Mouse (Mus musculus): ENCODE results near the gene Agrn. TPM values are rescaled to one million over a fixed set of nuclear protein-coding genes. Genes with fewer than 3 reads are reported as not detected.
"Not testable (repeated sequence)": the region's sequence is repeated elsewhere in the genome, so short reads cannot be mapped to it uniquely, and the experiment has no call there.

Agrn gene
- total RNA-seq, 2 experiments from 2014 or later, result 7.0 to 8.6 TPM

DNA sequence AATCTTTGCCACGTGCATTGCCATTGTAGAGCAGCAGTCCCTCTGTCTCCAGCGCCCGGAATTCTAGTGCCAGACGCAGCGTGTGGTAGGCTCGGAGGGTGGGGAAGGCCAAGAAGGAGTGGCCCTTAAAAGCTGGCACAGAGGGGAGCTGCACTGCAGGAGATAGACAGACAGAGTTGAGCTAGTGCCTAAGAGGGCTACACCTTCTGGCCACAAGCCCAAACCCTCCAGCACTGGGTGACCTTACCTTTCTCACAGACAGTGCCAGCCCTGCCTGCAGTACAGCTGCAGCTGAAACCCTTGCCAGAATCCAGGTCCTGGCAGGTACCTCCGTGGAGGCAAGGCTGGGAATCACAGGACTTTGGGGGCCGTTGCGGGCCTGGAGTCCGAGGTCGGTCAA, 25.5 kb downstream of the Agrn start:
- no peak for DNase-seq
- intact Hi-C loops (cut with DNase I), result no loop called here

GRCm38 (mm10) chr4:156169129-156169528, 28.2 kb downstream of the Agrn start:
- DNase-seq, result no peak
- intact Hi-C loops (cut with DNase I), result loop anchor here (5.0 kb wide), 1 partner anchor 37 kb away; the partner anchor contains the start of gene Rnf223

DNA sequence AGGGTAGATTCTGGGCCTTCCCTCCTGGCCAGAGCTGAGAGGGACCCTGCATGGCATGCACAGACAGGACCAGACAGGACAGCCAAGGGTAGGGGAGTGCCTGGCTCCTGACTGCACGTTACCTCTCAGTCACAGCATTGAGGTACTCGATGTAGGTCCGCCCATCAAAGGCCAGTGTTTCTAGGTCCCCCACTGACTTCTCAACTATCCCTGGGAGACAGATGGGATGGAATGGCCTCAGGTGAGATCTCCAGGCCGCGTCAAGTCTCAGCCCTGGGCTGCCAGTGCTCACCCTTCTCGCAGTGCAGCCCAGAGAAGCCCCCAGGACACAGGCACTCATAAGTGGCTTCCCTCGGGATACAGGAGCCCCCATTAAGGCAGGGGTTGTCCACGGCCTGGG, 28.7 kb downstream of the Agrn start:
- intact Hi-C loops (cut with DNase I), result loop anchor here (5.0 kb wide), 1 partner anchor 36 kb away; the partner anchor contains the start of gene Rnf223
- no peak for DNase-seq

- no peak for DNase-seq
- intact Hi-C loops (cut with DNase I), result loop anchor here (5.0 kb wide), 1 partner anchor 34 kb away; the partner anchor contains the start of gene Rnf223
Observed at GRCm38 (mm10) chr4:156166477-156166876, 30.8 kb downstream of the Agrn start.

DNA sequence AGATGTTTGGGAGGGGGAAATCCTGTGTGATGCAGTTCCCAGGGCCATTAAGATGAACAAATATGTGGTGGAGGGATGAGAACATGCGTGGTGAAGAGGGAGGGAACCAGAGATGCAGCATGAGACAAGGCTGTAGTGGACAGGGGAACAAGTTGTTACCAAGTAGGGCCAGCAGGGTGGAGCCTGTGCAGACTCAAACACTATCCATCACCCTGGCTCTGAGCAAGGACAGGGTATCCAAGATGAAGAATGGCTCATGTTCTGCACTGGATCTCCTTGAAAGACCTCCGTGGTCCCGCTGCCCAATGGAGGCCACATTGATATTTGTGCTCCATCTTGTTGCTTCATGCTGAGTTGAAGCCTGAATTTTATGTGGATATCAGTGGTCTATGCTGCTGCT, 42.5 kb downstream of the Agrn start:
- no peak for DNase-seq
- intact Hi-C loops (cut with DNase I), result no loop called here

DNA sequence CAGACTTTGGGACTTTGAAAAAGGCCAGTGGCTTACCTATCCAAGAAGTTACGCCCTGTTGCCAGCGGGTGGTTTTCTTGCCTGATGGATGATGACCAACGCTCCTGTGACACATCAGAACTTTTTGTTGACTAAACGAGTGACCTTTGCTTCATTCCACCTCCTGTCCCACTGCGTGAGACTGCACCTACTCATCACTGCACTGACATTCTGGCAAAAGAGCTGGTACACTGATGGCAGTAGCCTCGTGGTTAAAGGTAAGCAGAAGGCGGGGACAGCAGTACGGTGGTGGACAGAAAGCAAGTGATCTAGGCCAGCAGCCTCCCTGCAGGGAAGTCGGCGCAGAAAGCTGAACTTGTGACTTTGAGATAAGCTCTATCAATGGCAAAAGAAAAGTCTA, 46.4 kb downstream of the Agrn start:
- DNase-seq; intact Hi-C loops (cut with DNase I): not testable (repeated sequence)

GRCm38 (mm10) chr4:156136285-156137100, 60.8 kb downstream of the Agrn start:
- intact Hi-C loops (cut with DNase I), result no loop called here
- no peak for DNase-seq

DNA sequence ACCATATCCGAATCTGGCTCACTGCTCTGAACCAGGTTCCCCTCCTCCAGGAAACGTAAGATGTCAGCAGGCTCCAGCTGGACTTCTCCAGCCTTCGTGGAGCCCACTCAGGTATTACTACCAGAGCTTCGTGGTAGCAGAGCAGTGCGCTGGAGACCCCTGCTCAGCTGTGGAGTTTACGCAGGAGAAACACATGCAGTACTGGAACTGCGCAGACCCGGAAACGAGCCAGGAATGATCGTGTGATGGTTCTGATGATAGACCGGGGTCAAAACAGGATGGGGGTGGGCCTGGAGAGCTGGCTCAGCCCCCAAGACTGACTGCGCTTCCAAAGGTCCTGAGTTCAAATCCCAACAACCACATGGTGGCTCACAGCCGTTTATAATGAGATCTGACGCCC, 61.5 kb downstream of the Agrn start:
- intact Hi-C loops (cut with DNase I), result no loop called here
- no peak for DNase-seq

GRCm38 (mm10) chr4:156135112-156135511, 62.2 kb downstream of the Agrn start:
- intact Hi-C loops (cut with DNase I), result no loop called here
- no peak for DNase-seq

GRCm38 (mm10) chr4:156133943-156134605, 63.2 kb downstream of the Agrn start:
- intact Hi-C loops (cut with DNase I), result loop anchor here (5.0 kb wide), 1 partner anchor 33 kb away; no protein-coding TSS in a partner anchor
- no peak for DNase-seq

GRCm38 (mm10) chr4:156133334-156133733, 64.0 kb downstream of the Agrn start:
- no peak for DNase-seq
- intact Hi-C loops (cut with DNase I), result loop anchor here (5.0 kb wide), 1 partner anchor 34 kb away; no protein-coding TSS in a partner anchor

GRCm38 (mm10) chr4:156130940-156131339, 66.3 kb downstream of the Agrn start:
- no peak for DNase-seq
- intact Hi-C loops (cut with DNase I), result loop anchor here (5.0 kb wide), 1 partner anchor 36 kb away; no protein-coding TSS in a partner anchor

DNA sequence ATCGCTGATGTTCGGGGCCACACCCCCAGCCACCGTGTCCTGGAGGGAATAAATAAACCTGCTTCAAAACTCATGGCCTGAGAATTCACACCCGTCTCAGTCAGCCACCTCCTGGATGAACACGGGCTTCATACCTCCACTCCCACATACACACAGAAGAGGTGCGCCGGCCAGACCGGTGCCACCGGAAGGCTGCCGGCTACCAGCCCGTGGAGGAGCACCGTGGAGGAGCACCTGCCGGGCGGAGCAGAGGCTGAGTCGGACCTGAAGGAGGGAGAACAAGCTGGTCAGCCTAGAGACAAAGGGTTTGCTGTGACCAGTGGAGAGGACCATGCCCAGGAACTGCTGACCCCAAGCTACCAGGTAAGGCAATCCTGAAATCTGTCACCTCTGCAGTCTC, 66.9 kb downstream of the Agrn start, which contains the start of gene Rnf223:
Rnf223 (plus strand) TSS at position 78 of the 400 bp plus-strand sequence.
- DNase-seq, result no peak
- intact Hi-C loops (cut with DNase I), result loop anchor here (5.0 kb wide), 1 partner anchor 37 kb away; no protein-coding TSS in a partner anchor

DNA sequence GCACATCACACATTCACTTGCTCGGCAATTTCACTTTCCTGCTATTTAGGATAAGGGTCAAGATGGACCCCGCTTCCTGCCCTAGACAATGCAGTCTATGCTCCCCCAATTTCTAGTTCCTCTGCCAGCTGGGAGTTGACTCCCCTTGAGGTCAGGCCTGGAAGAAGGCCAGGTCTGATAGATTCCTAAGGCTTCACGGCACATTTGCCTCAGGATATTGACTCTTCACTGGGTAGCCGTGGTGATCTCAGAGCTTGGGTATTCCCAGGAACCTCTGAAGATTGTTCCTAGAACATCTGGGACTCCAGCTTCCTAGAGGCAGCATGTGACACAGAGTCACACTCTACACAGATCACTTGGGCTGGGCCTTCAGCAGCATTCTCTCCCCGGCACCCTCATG, 68.5 kb downstream of the Agrn start:
- intact Hi-C loops (cut with DNase I), result no loop called here
- no peak for DNase-seq

DNA sequence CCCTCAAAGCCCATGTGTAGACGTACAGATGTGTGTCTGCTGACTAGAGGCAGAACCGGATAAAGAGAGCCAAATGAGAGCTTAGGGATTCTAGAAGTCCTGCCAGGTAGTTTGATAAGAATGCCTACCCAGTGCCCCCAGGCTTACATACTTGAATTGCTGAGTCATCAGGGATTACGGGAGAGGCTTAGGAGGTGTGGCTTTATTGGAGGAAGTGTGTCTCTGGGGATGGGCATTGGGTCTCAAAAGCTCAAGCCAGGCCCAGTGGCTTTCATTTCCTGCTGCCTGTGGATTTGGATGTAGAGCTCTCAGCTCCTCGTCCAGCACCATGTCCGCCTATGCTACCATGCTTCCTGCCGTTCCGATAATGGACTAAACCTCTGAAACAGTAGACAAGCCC, 70.4 kb downstream of the Agrn start:
- intact Hi-C loops (cut with DNase I), result no loop called here
- no peak for DNase-seq

DNA sequence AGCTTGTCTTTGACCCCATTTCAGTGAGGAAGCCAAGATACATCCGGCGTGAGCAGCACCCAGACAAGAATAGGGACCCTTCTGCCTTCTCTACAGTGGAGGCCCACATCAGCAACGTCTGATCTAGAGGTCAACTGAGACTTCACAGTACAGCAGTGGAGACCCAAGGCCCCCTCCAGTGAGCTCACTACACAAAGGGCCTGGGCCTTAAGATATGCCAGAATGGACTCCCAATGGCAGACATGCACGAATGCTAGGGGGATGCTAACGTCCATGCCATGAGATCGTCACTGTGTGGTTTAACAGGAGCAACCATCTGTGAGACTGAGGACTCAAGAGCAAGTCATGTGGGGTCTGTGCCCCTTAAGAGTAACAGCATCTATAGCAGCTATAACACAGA, 71.9 kb downstream of the Agrn start:
- no peak for DNase-seq
- intact Hi-C loops (cut with DNase I), result no loop called here

DNA sequence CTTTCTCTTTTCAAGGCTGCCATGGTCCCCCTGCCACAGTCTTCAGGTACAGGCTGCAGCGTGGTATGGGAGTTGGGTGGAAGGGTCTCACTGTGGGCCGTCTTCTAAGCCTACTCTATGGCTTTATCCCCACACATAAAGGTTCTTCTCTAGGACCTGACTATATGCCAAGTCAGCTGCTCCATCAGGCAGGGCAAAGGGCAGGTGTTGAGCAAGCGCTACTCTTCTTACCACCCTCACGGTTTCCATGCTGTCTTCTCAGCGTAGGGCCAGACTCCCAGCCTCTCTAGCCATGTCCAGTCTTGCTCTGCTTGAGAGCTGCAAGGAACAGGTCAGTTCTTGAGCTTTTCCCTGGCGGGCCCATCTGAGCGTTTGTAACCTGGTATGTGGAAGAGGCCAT, 73.2 kb downstream of the Agrn start:
- intact Hi-C loops (cut with DNase I), result no loop called here

More for the DNA sequence above, 73.2 kb downstream of the Agrn start:
- DNase-seq, result no peak

Measured in gastrocnemius, postnatal 36 days (tissue).